Mouse (Mus musculus) embryonic facial prominence, embryonic 11.5 days (tissue): ENCODE data around the gene Tmem219. TPM values are rescaled to one million over a fixed set of nuclear protein-coding genes. Genes with fewer than 3 reads are reported as not detected.

Source experiments
- ATAC-seq: fragments of 200-750 bp; cut with Nextera tagmentation; replicated peaks from 2 replicates; pipeline ENCODE4 v1.8.0; 2017; ENCODE audit warnings: low read depth; ENCODE audit not compliant: insufficient number of reproducible peaks, low FRiP score, low TSS enrichment
- DNase-seq: peaks from one replicate; pipeline ENCODE4 v3.0.0-alpha.2; 2015; ENCODE audit warnings: low spot score
- H3K27ac ChIP-seq: fragments of 300-500 bp; sonication (generic); replicated peaks from 2 replicates; pipeline ENCODE4 v1.5.1; 2014; ENCODE audit warnings: mild to moderate bottlenecking, low read depth, low read length, control low read depth
- H3K27me3 ChIP-seq: fragments of 300-500 bp; sonication (generic); 2 replicates; pipeline ENCODE4 v1.6.1; 2014; ENCODE audit warnings: mild to moderate bottlenecking, low read length, moderate library complexity, mixed read lengths; ENCODE audit not compliant: control insufficient read depth, insufficient read depth
- H3K36me3 ChIP-seq: fragments of 300-500 bp; sonication (generic); replicated peaks from 2 replicates; pipeline ENCODE4 v1.6.1; 2014; ENCODE audit warnings: low read depth, mild to moderate bottlenecking, low read length, moderate library complexity, mixed read lengths; ENCODE audit not compliant: control insufficient read depth, insufficient read depth
- H3K4me1 ChIP-seq: fragments of 300-500 bp; sonication (generic); 2 replicates; pipeline ENCODE4 v1.6.1; 2014; ENCODE audit warnings: low read length, mixed read lengths; ENCODE audit not compliant: control insufficient read depth, insufficient read depth
- H3K4me2 ChIP-seq: fragments of 300-500 bp; sonication (generic); 2 replicates; pipeline ENCODE4 v1.6.1; 2014; ENCODE audit warnings: low read depth, mild to moderate bottlenecking, control low read depth, low read length, moderate library complexity
- H3K4me3 ChIP-seq: fragments of 300-500 bp; sonication (generic); 2 replicates; pipeline ENCODE4 v1.5.1; 2014; ENCODE audit warnings: low read depth, low read length, control low read depth
- H3K9ac ChIP-seq: fragments of 300-500 bp; sonication (generic); replicated peaks from 2 replicates; pipeline ENCODE4 v1.6.1; 2014; ENCODE audit warnings: mild to moderate bottlenecking, control low read depth, low read length
- H3K9me3 ChIP-seq: fragments of 300-500 bp; sonication (generic); replicated peaks from 2 replicates; pipeline ENCODE4 v1.6.1; 2016; ENCODE audit warnings: mild to moderate bottlenecking, low read length, inconsistent platforms, mixed read lengths; ENCODE audit not compliant: control insufficient read depth
- WGBS: fragments of 180-500 bp; shearing (Covaris S2); extraction: QIAGEN DNeasy Blood & Tissue Kit; methylation state at CpG from one replicate; pipeline ENCODE4 v1.1.7; 2014; 5-methylcytosine and 5-hydroxymethylcytosine counted together
- polyA plus RNA-seq: library from polyadenylated mRNA; unstranded; fragments of >200 nt; fragmentation: Nextera tagmentation; extraction: Ambion mirVana; gene quantifications from 2 replicates; pipeline ENCODE4 v1.2.1, GENCODE M21; 2014

Gene Tmem219
- polyA plus RNA-seq, 1 experiment from 2014 or later = 15.8 TPM

DNA sequence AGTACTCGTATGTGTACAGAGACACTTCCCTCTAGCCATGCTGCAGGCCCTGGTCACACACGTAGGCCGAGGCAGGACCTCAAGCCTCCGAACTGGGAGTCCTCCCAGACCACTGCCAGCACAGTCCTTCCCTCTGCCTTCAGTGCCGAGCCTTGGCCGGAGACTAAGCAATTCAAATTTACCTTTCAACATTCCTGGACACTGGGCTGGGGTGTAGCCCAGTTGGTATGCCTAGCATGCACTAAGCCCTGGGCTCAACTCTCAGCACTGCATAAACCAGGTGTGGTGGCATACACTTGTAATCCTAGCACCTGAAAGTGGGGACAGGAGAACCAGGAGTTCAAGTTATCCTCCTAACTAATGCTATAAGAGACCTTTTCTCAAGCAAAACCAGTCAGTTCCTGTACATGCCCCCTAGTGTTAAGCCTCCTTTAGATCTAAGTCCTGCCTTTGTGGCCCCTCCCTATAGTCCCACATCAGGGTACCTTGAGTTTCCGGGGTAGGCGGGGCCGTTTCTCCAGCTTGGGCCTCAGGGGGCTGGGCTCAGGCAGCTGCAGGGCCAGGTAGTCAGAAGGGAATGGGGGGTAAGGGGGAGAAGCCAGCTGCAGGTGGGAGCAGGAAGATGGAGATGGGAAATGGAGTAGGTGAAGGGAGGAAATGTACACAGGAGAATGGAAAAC, 65.8 kb downstream of the Tmem219 start:
- Histone ChIP-seq H3K4me3 (no peak overlapping the region), H3K4me2 (no peak overlapping the region), H3K27me3 (no peaks in the 10 kb centered on the region), H3K9ac (no peak overlapping the region), H3K27ac (no peak overlapping the region), H3K36me3 (peaks cover under 1% of the 10 kb centered on the region), H3K9me3 (no peaks in the 10 kb centered on the region), H3K4me1 (no peaks in the 10 kb centered on the region)
- WGBS = 72% methylated on average over 9 of the region's 9 CpGs
- DNase-seq (no peak), ATAC-seq (no peak)

DNA sequence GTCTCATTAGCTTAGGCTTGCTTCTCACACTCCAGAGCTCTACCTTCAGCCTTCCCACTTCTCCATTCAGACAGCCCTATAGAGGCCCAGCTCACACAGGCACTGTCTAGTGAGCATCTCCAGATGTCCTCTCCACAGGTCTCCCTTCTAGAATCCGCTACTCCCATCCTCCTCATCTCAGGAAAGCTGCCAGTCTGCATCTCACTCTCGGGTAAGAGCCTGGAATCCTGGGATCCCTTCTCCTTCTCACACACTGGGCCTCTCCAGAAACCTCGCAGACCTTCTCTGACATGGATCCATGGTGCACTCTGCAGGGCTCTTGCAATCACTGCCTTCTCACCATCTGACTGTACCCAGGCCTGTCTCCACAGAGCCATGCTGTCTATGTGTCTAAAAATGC, 67.1 kb downstream of the Tmem219 start:
- WGBS = 88% methylated on average over 3 of the region's 3 CpGs
- peaks cover 2% of the 10 kb centered on the region for H3K36me3 ChIP-seq
- H3K27ac ChIP-seq = no peak overlapping the region

GRCm38 (mm10) chr7:126853454-126853853, 69.3 kb downstream of the Tmem219 start:
- no peak overlapping the region for H3K27ac ChIP-seq
- no peak overlapping the region for H3K4me2 ChIP-seq
- H3K4me3 ChIP-seq = no peak overlapping the region
- no peak overlapping the region for H3K9ac ChIP-seq
- H3K27me3 ChIP-seq = peaks cover 16% of the 10 kb centered on the region
- DNase-seq = no peak
- WGBS = 91% methylated on average over 5 of the region's 5 CpGs
- H3K4me1 ChIP-seq = peaks cover 2% of the 10 kb centered on the region; the same call in 1 of the 2 replicates
- ATAC-seq = no peak
- no peaks in the 10 kb centered on the region for H3K9me3 ChIP-seq
- H3K36me3 ChIP-seq = peaks cover 2% of the 10 kb centered on the region

More for the DNA sequence above, 67.1 kb downstream of the Tmem219 start:
- H3K27me3 ChIP-seq = no peaks in the 10 kb centered on the region
- H3K9ac ChIP-seq = no peak overlapping the region
- no peak overlapping the region for H3K4me2 ChIP-seq
- no peak for DNase-seq
- H3K9me3 ChIP-seq = no peaks in the 10 kb centered on the region
- H3K4me1 ChIP-seq = no peaks in the 10 kb centered on the region
- H3K4me3 ChIP-seq = no peak overlapping the region
- ATAC-seq = no peak

GRCm38 (mm10) chr7:126851192-126851591, 71.5 kb downstream of the Tmem219 start:
- Histone ChIP-seq H3K9ac (peak overlapping the region; percentile 13; the same call in 1 of the 2 replicates), H3K36me3 (peaks cover 2% of the 10 kb centered on the region; the same call in 1 of the 2 replicates), H3K4me1 (peaks cover 3% of the 10 kb centered on the region; the same call in 1 of the 2 replicates), H3K27ac (no peak overlapping the region), H3K4me2 (no peak overlapping the region), H3K9me3 (no peaks in the 10 kb centered on the region), H3K4me3 (no peak overlapping the region), H3K27me3 (peaks cover 24% of the 10 kb centered on the region)
- ATAC-seq (no peak), DNase-seq (no peak)
- 30% methylated on average over 12 of the region's 12 CpGs for WGBS

- peaks cover 2% of the 10 kb centered on the region; the same call in 1 of the 2 replicates for H3K36me3 ChIP-seq
- H3K27me3 ChIP-seq = peaks cover 24% of the 10 kb centered on the region
- ATAC-seq = no peak
- DNase-seq = no peak
- H3K9ac ChIP-seq = no peak overlapping the region
- WGBS = 85% methylated on average over 6 of the region's 6 CpGs
- H3K4me2 ChIP-seq = no peak overlapping the region
- H3K4me1 ChIP-seq = peaks cover 3% of the 10 kb centered on the region; the same call in 1 of the 2 replicates
- H3K9me3 ChIP-seq = no peaks in the 10 kb centered on the region
- H3K4me3 ChIP-seq = no peak overlapping the region
- no peak overlapping the region for H3K27ac ChIP-seq
These were observed 72.6 kb downstream of the Tmem219 start for GRCm38 (mm10) chr7:126850161-126850560.

- 28% methylated on average over 10 of the region's 10 CpGs for WGBS
- H3K9me3 ChIP-seq = no peaks in the 10 kb centered on the region
- H3K27ac ChIP-seq = no peak overlapping the region
- DNase-seq (no peak), ATAC-seq (0 out of 2 replicates have a peak, but pooled peaks have one; percentile 12)
- 0 out of 2 replicates have a peak overlapping the region, but pooled peaks have one; percentile 25 for H3K9ac ChIP-seq
- peaks cover 24% of the 10 kb centered on the region for H3K27me3 ChIP-seq
- H3K4me2 ChIP-seq = peak overlapping the region; percentile 100
- H3K4me3 ChIP-seq = peak overlapping the region; percentile 58; the same call in 1 of the 2 replicates
- H3K36me3 ChIP-seq = peaks cover 2% of the 10 kb centered on the region; the same call in 1 of the 2 replicates
- H3K4me1 ChIP-seq = peaks cover 3% of the 10 kb centered on the region; the same call in 1 of the 2 replicates
These were observed 73.9 kb downstream of the Tmem219 start for GRCm38 (mm10) chr7:126848794-126849193.

DNA sequence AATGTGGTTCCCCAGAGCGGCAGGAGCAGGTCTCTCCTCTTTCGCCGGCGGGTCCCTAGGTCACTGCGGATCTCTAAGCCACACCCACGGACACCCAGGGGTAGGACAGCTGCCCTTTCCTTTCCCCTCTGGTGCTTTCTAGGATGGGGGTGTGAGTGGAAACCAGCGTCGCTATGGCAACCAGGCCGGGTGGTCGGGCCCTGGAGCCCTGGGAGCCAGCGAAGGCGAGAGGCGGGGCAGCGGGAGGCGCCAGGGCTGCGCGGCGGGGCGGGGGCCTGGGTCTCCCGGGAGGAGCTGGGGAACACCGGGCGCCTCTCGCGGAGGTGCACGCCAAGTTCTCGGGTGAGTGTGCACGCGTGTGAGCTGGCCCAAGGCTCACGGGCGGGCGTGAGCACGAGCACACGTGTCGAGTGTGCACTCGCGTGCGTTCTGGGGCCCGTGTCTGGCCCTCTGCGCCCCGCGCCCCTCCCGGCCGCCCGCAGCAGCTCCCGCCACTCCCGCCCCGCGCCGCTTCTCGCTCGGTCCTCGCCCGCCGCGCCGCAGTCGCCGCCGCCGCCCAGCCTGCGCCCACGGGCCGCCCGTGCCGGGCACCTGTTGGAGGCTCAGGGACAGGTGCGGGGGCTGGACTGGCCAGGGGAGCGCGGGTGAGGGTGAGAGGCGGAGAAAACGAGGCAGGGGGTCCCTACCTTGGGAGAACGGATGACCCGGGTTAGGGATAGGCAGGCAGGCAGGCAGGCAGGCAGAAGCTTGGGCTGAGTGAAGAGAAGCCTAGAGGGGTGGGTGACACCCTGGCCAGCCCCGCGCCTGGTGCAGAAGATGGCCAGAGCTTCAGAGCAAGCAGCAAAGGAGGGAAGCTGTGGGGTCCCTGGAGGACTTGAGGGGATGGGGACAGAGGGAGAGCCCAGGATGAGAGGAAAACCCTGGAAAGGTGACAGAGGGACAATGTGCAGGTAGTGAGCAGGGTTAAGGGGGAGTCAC, 75.0 kb downstream of the Tmem219 start:
- H3K9me3 ChIP-seq = no peaks in the 10 kb centered on the region
- peak overlapping the region; percentile 100 for H3K4me2 ChIP-seq
- ATAC-seq (peak; percentile 45; the same call in 1 of the 2 replicates), DNase-seq (peak; percentile 72)
- H3K27ac ChIP-seq = no peak overlapping the region
- H3K9ac ChIP-seq = peak overlapping the region; percentile 68
- peak overlapping the region; percentile 58 for H3K4me3 ChIP-seq
- H3K27me3 ChIP-seq = peaks cover 24% of the 10 kb centered on the region
- WGBS = under 1% methylated on average over 68 of the region's 74 CpGs
- H3K4me1 ChIP-seq = peaks cover 3% of the 10 kb centered on the region; the same call in 1 of the 2 replicates
- peaks cover 2% of the 10 kb centered on the region; the same call in 1 of the 2 replicates for H3K36me3 ChIP-seq
